Mouse (Mus musculus) retina, postnatal 7 days (tissue): ENCODE measurements around the gene Ccdc190.

Experiments used
- DNase-seq: peaks from one replicate; pipeline ENCODE4 v3.0.0-alpha.2; 2012; ENCODE audit warnings: low read depth, low spot score

Ccdc190 gene

GRCm38 (mm10) chr1:169928454-169928971 lies at the start of gene Ccdc190:
Gene Ccdc190, plus strand, starts transcription at chr1:169928648.
- DNase-seq = no peak

DNA sequence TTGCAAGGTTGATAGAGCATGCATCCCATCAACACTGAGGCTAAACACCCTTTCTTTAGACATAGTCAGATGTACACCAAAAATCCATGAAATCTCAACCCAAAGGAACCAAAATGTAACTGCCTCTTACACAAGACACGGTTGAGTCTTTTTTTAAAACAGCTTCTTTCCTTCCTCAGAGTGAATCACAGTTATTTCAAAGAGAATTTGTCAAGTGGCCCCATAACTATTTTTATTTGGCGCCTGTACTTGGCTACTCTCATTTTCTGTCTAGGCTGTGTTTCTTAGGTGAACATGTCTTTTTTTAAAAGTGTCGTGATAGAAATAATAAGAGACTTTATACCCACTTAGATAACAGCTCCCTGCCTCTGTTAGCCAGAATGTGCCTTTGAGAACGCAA lies 49.4 kb upstream of the Ccdc190 start:
- DNase-seq = no peak

DNA sequence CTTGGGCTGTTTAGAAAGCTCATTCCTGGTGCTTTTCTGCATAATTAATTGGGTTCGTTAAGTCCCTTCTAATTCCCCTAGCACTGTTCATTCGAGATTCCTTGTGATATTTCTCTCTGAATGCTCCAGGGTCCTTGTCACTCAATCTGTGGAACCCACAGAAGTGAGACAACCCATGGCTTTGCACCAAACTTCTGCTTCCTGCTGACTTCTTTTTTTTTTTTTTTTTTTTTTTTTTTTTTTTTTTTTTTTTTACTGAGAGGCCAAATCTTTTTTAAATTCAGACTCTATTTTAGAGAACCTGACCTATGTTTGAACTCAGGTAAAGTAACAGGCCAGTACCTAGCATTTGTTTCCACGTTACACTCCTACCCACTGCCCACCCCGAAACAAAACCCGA lies 48.3 kb upstream of the Ccdc190 start:
- no peak for DNase-seq

DNA sequence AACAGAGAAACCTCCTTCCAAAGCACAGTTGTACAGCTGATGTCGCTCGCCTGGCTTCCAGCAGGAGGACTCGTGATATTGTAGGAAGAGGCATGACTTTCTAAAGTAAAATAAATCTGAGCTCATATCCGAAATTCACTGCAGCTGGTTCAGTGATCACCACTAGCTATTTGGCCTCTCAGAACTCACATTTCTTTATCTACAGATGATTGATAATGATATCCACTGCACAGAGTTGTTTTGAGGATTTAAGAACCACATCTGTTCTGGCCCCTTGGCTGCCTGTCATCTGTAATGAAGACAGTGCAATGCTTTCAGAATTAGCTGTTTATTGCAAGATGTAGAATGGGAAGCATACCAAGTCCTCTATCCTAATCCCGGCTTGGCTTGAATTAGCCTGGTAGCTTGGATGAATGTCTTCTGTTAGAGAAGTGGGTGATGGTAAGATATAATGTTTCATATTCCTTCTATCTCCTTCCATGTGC lies 45.3 kb upstream of the Ccdc190 start:
- DNase-seq = no peak

GRCm38 (mm10) chr1:169889250-169889649 lies 39.2 kb upstream of the Ccdc190 start:
- DNase-seq = no peak

DNA sequence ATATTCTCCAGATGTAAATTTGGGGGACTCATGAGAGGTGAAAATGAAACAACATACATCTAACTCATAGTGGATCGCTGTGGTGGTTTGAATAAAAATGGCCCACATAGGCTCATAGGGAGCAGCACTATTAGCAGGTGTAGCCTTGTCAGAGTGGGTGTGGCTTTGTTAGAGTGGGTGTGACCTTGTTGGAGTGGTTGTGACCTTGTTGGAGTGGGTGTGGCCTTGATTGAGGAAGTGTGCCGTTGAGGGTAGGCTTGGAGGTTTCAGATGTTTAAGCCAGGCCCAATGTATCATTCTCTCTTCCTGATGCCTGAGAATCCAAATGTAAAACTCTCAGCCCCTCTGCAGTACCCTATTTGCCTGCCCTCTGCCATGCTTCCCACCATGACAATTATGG lies 34.5 kb upstream of the Ccdc190 start:
- DNase-seq = no peak

DNA sequence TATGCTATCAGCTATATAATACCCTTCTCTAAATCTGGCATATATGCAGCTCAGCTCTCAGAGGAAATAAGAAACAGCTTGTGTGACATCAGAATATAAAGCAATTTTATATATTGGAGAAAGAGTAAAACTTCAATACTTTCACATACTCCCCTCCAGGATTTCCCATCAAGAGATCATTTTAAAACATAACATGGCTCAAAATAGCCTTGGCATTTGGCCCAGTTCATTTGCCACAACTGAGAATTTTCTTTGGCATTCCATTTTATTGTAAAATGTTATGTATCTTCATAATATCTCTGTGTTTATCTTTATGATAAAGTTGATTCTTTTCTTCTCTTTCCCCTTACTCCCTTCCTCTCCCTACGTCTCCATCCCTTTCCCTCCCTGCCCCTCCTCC lies 32.8 kb upstream of the Ccdc190 start:
- no peak for DNase-seq

DNA sequence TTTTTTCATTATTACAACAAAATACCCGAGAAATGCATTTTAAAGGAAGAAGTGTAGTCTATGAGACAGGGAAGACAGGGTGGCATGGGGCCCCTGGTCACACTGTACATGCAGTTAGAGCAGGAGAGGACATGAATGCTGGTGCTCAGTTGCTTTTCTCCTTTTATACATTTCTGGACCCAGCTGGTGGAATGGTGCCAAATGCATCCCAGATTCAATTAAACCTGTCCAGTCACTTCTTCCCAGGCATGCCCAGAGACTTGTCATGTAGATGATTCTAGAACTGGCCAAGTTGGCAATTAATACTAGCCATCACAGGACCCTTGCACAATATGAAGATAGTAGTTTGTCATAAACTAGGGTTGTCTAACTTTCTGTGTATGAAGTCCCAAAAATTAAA lies 30.5 kb upstream of the Ccdc190 start:
- no peak for DNase-seq

GRCm38 (mm10) chr1:169898607-169899006 lies 29.8 kb upstream of the Ccdc190 start:
- DNase-seq = no peak

GRCm38 (mm10) chr1:169900771-169901336 lies 27.6 kb upstream of the Ccdc190 start:
- DNase-seq = no peak

- no peak for DNase-seq
Measured at GRCm38 (mm10) chr1:169909163-169909562, 19.3 kb upstream of the Ccdc190 start.

DNA sequence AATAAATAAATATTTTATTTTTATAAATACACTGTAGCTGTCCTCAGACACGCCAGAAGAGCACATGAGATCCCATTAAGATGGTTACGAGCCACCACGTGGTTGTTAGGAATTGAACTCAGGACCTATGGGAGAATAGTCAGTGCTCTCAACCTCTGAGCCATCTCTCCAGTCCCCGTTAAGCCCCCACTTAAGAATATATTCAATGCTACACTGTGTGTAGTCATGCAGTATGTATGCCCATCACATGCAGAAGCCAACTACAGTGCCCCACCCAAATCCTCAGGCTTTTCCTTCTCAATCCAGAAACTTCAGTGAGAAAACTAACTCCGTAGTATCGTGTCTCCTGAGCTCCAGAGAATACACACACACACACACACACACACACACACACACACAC lies 18.8 kb upstream of the Ccdc190 start:
- DNase-seq = no peak

GRCm38 (mm10) chr1:169910751-169911150 lies 17.7 kb upstream of the Ccdc190 start:
- DNase-seq = no peak

GRCm38 (mm10) chr1:169911526-169911925 lies 16.9 kb upstream of the Ccdc190 start:
- DNase-seq = no peak

GRCm38 (mm10) chr1:169916659-169917058 lies 11.8 kb upstream of the Ccdc190 start:
- DNase-seq = no peak

DNA sequence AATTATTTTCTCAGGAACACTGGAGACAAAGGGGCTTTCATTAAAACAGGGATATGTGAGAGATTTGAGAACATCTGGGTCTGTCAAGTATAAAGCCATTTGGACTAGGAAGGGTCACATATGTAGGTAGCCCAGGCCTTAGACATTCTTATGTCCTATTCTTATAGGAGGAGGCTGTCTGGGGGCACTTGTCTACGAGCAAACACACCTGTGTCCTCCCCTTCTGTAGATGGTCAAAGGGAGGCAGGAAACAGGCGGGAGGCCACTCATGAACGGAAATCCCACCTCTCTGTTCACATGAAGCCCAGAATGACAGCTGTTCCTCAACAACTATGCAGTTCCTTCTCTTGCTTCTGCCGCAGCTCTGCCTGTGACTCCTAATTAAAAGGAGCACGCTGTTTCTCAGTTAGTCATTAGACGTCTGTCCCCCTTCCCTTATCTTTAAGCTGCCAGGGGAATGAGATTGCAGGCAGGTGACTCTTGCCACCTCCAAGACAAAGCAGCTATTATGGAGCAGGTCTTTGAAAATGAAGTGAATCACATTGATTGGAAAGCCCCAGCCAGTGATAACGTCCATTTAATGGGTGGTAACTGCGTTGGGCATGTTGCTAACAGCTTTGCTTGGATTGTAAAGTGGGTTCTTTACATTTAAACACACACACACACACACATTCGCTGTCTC lies 11.2 kb upstream of the Ccdc190 start:
- DNase-seq = no peak

- DNase-seq = no peak
Measured at GRCm38 (mm10) chr1:169917998-169918397, 10.4 kb upstream of the Ccdc190 start.

DNA sequence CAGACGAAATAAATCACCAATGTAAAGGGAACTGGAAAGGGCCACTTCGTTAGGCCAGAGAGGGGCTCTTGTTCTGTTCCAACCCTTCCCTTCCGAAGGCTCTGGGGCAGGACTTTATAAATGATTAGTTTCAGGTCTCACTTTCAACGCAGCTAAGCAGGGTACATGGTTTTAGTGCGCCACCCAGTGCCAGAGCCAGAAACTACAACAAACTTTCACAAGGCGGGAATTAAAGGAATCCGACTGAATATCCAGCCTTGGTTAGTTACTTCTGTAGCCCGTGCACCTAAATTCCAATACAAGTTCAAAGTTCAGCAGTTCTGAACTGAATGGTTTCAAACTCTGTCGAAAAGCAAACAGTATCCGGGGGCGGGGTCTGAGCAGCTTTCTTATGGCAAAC lies 9.2 kb upstream of the Ccdc190 start:
- peak; percentile 50 for DNase-seq

DNA sequence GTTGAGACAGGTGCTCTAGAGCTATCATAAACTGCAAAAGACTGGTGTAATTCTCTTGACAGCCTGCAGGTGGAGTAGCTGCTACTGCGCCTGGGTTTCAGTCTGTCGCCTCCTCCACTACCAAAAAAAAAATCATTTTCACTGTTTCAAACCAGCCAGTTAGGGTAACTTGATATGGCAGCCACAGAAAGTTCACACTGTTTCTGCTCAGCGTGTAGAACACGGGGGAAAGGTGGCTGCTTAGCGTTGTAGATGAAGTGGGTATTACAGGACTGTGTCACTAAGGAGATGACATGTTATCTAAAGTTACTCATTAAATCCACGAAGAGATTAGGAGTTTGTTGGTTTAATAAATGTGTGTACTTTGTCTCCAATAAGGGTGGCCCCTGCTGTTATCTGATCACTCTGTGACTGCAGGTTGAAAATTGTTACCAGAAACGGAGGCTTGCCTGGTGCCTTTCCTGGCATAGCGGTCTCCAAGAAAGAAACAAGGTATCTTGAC lies 6.7 kb upstream of the Ccdc190 start:
- peak; percentile 14 for DNase-seq

DNA sequence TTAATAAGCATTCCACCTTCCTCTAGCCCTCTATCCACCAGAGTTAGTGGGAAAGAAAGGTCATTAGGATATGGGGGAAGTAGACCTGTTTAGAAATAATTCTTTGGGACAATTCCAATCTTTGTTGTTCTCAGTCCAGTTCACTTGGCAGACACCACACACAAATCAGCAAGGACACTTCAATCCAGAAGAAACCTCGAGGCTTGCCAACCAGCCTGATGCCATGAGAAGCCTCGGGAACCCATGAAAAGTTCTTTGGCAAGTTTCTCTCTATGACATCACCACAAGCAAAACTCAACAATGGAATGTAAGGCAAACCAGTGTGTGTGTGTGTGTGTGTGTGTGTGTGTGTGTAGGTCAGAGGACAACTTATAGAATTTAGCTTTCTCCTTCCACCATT lies 3.9 kb upstream of the Ccdc190 start:
- no peak for DNase-seq

- no peak for DNase-seq
Measured at GRCm38 (mm10) chr1:169927753-169928369, 587 bp upstream of the Ccdc190 start.

GRCm38 (mm10) chr1:169931698-169932097 lies 3.2 kb downstream of the Ccdc190 start:
- DNase-seq = no peak
